Mouse (Mus musculus): ENCODE results near the gene Apoa4.

Apoa4 gene

GRCm38 (mm10) chr9:46228491-46228890 lies 12.0 kb upstream of the Apoa4 start, which contains the start of gene Apoa1:
Gene Apoa1 (plus strand): TSS chr9:46228580.
- DNase-seq: no peak

- DNase-seq: peak; percentile 92
Measured at GRCm38 (mm10) chr9:46229573-46230449, 10.7 kb upstream of the Apoa4 start.

GRCm38 (mm10) chr9:46230450-46230975 lies 10.0 kb upstream of the Apoa4 start:
- DNase-seq: peak; percentile 31

GRCm38 (mm10) chr9:46235196-46235595 lies 5.3 kb upstream of the Apoa4 start:
- DNase-seq: no peak

- no peak for DNase-seq
Measured at GRCm38 (mm10) chr9:46235596-46235648, 5.1 kb upstream of the Apoa4 start, which contains the start of gene Apoc3. Gene Apoc3 (minus strand): TSS chr9:46235636.

- no peak for DNase-seq
Measured at GRCm38 (mm10) chr9:46235649-46236048, 4.8 kb upstream of the Apoa4 start.

GRCm38 (mm10) chr9:46238850-46239249 lies 1.6 kb upstream of the Apoa4 start:
- no peak for DNase-seq

GRCm38 (mm10) chr9:46241818-46242217 lies 1.3 kb downstream of the Apoa4 start:
- no peak for DNase-seq

GRCm38 (mm10) chr9:46243122-46243521 lies 2.6 kb downstream of the Apoa4 start:
- DNase-seq: no peak

- DNase-seq: no peak
Measured at GRCm38 (mm10) chr9:46243584-46243983, 3.1 kb downstream of the Apoa4 start.

- peak; percentile 92 for DNase-seq
Measured at GRCm38 (mm10) chr9:46246752-46247324, 6.3 kb downstream of the Apoa4 start.

- no peak for DNase-seq
Measured at GRCm38 (mm10) chr9:46256177-46256576, 15.7 kb downstream of the Apoa4 start.

GRCm38 (mm10) chr9:46256658-46257385 lies 16.3 kb downstream of the Apoa4 start:
- no peak for DNase-seq

- no peak for DNase-seq
Measured at GRCm38 (mm10) chr9:46257546-46257945, 17.1 kb downstream of the Apoa4 start.

- no peak for DNase-seq
Measured at GRCm38 (mm10) chr9:46259111-46259510, 18.6 kb downstream of the Apoa4 start.

- DNase-seq: no peak
Measured at GRCm38 (mm10) chr9:46261131-46261530, 20.6 kb downstream of the Apoa4 start.

GRCm38 (mm10) chr9:46268343-46268873 lies 27.9 kb downstream of the Apoa4 start, which contains the start of gene Apoa5:
Gene Apoa5 (plus strand): TSS chr9:46268633.
- DNase-seq: no peak

- DNase-seq: no peak
Measured at GRCm38 (mm10) chr9:46269125-46269524, 28.6 kb downstream of the Apoa4 start.

- no peak for DNase-seq
Measured at GRCm38 (mm10) chr9:46270782-46271181, 30.3 kb downstream of the Apoa4 start.

GRCm38 (mm10) chr9:46272070-46272469 lies 31.6 kb downstream of the Apoa4 start:
- no peak for DNase-seq

- DNase-seq: peak; percentile 95
Measured at GRCm38 (mm10) chr9:46272677-46273454, 32.4 kb downstream of the Apoa4 start, which contains the start of gene Zpr1. Gene Zpr1 (plus strand): TSS chr9:46273064.

GRCm38 (mm10) chr9:46274494-46274893 lies 34.0 kb downstream of the Apoa4 start:
- DNase-seq: no peak

All from embryo, embryonic 11 days (tissue).